18 mouse cellular contexts compared by ENCODE assay signal in genomic region chr9:56700866-56701265, GRCm38 (mm10).
A peak's percentile ranks its signal among the peaks of the same experiment; 100 is the strongest.
DNase-seq lines count a peak whose midpoint lies in the region; ATAC-seq lines count a peak whose summit lies in the region.
"Had no signal": no experiment of that assay in that cellular context is flagged by ENCODE, and none has a peak within 500 bp of the region (broad histone marks: within the 10 kb centered on the region; RNA-seq: fewer than 3 reads in every experiment).

No protein-coding gene starts in this region.

- no peak overlapping the region for H3K9ac ChIP-seq in hindbrain, embryonic 14.5 days
- H3K9ac ChIP-seq in hindbrain, embryonic 12.5 days = no peak overlapping the region
- no peak overlapping the region for H3K9ac ChIP-seq in forebrain, embryonic 14.5 days (ENCODE audit: low read length)
- no peak overlapping the region for H3K9ac ChIP-seq in limb, embryonic 11.5 days (ENCODE audit: low read length)
- H3K9ac ChIP-seq: embryonic facial prominence, embryonic 12.5 days; limb, embryonic 12.5 days; liver, embryonic 12.5 days; midbrain, embryonic 15.5 days had no signal

- H3K4me2 ChIP-seq in hindbrain, embryonic 14.5 days (replicated peaks) = no peak overlapping the region
- no peak overlapping the region for H3K4me2 ChIP-seq in hindbrain, embryonic 12.5 days (replicated peaks)
- no peak overlapping the region for H3K4me2 ChIP-seq in forebrain, embryonic 14.5 days (ENCODE audit: low read length)
- no peak overlapping the region for H3K4me2 ChIP-seq in limb, embryonic 11.5 days (ENCODE audit: low read depth, severe bottlenecking)
- H3K4me2 ChIP-seq: embryonic facial prominence, embryonic 12.5 days; limb, embryonic 12.5 days; liver, embryonic 12.5 days; midbrain, embryonic 15.5 days had no signal

- H3K4me3 ChIP-seq in hindbrain, embryonic 14.5 days (replicated peaks; ENCODE audit: low read length) = no peak overlapping the region
- H3K4me3 ChIP-seq in hindbrain, embryonic 12.5 days = no peak overlapping the region
- no peak overlapping the region for H3K4me3 ChIP-seq in forebrain, embryonic 14.5 days (ENCODE audit: low read depth, low read length)
- no peak overlapping the region for H3K4me3 ChIP-seq in limb, embryonic 11.5 days (ENCODE audit: low read depth, low read length)
- H3K4me3 ChIP-seq: embryonic facial prominence, embryonic 12.5 days; heart, embryonic 10.5 days; limb, embryonic 12.5 days; liver, embryonic 12.5 days; megakaryocyte, embryonic 14.5 days; midbrain, embryonic 15.5 days had no signal

- WGBS in hindbrain, embryonic 14.5 days = 55% methylated on average over 8 of the region's 8 CpGs
- WGBS in hindbrain, embryonic 12.5 days = 70% methylated on average over 8 of the region's 8 CpGs
- 17% methylated on average over 8 of the region's 8 CpGs for WGBS in forebrain, embryonic 14.5 days
- 49% methylated on average over 8 of the region's 8 CpGs for WGBS in limb, embryonic 11.5 days

- H3K4me1 ChIP-seq in hindbrain, embryonic 14.5 days (replicated peaks; ENCODE audit: control insufficient read depth, insufficient read depth, low read length) = peaks cover 11% of the 10 kb centered on the region; the same call in 1 of the 2 replicates
- H3K4me1 ChIP-seq in hindbrain, embryonic 12.5 days = peaks cover 6% of the 10 kb centered on the region; the same call in 1 of the 2 replicates
- H3K4me1 ChIP-seq in forebrain, embryonic 14.5 days (ENCODE audit: control insufficient read depth, insufficient read depth, low read length) = peaks cover 14% of the 10 kb centered on the region
- no peaks in the 10 kb centered on the region for H3K4me1 ChIP-seq in limb, embryonic 11.5 days (ENCODE audit: control insufficient read depth, insufficient read depth, low read length)
- H3K4me1 ChIP-seq: embryonic facial prominence, embryonic 12.5 days; heart, embryonic 10.5 days; liver, embryonic 12.5 days; megakaryocyte, embryonic 14.5 days had no signal

- DNase-seq in hindbrain, embryonic 14.5 days (ENCODE audit: low spot score) = no peak
- DNase-seq in brain, adult 2 months (ENCODE audit: low read depth, low spot score) = peak; percentile 46
- peak; percentile 61 for DNase-seq in forebrain, embryonic 14.5 days (ENCODE audit: low spot score)
- DNase-seq in limb, embryonic 11.5 days (ENCODE audit: low spot score) = peak; percentile 29
- no peak for DNase-seq in urinary bladder, adult 2 months (ENCODE audit: low spot score)
- DNase-seq in B cell, adult 2 months = no peak
- DNase-seq: cerebellum, adult 9-11 months; kidney, adult 11 months; lung, adult 2 months; thymus, postnatal 4 days had no signal

- peak overlapping the region; percentile 10; the same call in 1 of the 2 replicates for H3K27ac ChIP-seq in hindbrain, embryonic 14.5 days
- H3K27ac ChIP-seq in hindbrain, embryonic 12.5 days = no peak overlapping the region
- no peak overlapping the region for H3K27ac ChIP-seq in forebrain, embryonic 14.5 days (ENCODE audit: low read depth, low read length)
- H3K27ac ChIP-seq in limb, embryonic 11.5 days (replicated peaks; ENCODE audit: low read depth, low read length) = no peak overlapping the region
- H3K27ac ChIP-seq: embryonic facial prominence, embryonic 12.5 days; heart, embryonic 10.5 days; kidney, postnatal 0 days; limb, embryonic 12.5 days; liver, embryonic 12.5 days; midbrain, embryonic 15.5 days had no signal

- no peaks in the 10 kb centered on the region for H3K9me3 ChIP-seq in hindbrain, embryonic 14.5 days (ENCODE audit: control insufficient read depth, low read length)
- H3K9me3 ChIP-seq in hindbrain, embryonic 12.5 days (replicated peaks) = no peaks in the 10 kb centered on the region
- H3K9me3 ChIP-seq in forebrain, embryonic 14.5 days (replicated peaks; ENCODE audit: control insufficient read depth, low read length) = no peaks in the 10 kb centered on the region
- no peaks in the 10 kb centered on the region for H3K9me3 ChIP-seq in limb, embryonic 11.5 days (ENCODE audit: control insufficient read depth, low read length)
- H3K9me3 ChIP-seq: embryonic facial prominence, embryonic 12.5 days; heart, embryonic 10.5 days; limb, embryonic 12.5 days; liver, embryonic 12.5 days; midbrain, embryonic 15.5 days had no signal

- 0 out of 2 replicates have a peak, but pooled peaks have one; percentile 14 for ATAC-seq in hindbrain, embryonic 14.5 days (ENCODE audit: low FRiP score)
- no peak for ATAC-seq in hindbrain, embryonic 12.5 days (ENCODE audit: low FRiP score)
- peak; percentile 54 for ATAC-seq in forebrain, embryonic 14.5 days
- no peak for ATAC-seq in limb, embryonic 11.5 days (ENCODE audit: insufficient number of reproducible peaks, low FRiP score, low TSS enrichment, low read depth)
- ATAC-seq: liver, embryonic 12.5 days; midbrain, embryonic 15.5 days had no signal

- H3K36me3 ChIP-seq in hindbrain, embryonic 14.5 days (replicated peaks; ENCODE audit: control insufficient read depth, insufficient read depth) = no peaks in the 10 kb centered on the region
- H3K36me3 ChIP-seq in hindbrain, embryonic 12.5 days = no peaks in the 10 kb centered on the region
- no peaks in the 10 kb centered on the region for H3K36me3 ChIP-seq in forebrain, embryonic 14.5 days (ENCODE audit: control insufficient read depth, insufficient read depth, low read length)
- no peaks in the 10 kb centered on the region for H3K36me3 ChIP-seq in limb, embryonic 11.5 days (ENCODE audit: control insufficient read depth, insufficient read depth, low read length)
- H3K36me3 ChIP-seq: embryonic facial prominence, embryonic 12.5 days; heart, embryonic 10.5 days; limb, embryonic 12.5 days; liver, embryonic 12.5 days; midbrain, embryonic 15.5 days had no signal

- no peaks in the 10 kb centered on the region for H3K27me3 ChIP-seq in hindbrain, embryonic 14.5 days (ENCODE audit: control insufficient read depth, insufficient read depth, low read length)
- no peaks in the 10 kb centered on the region; the same call in 1 of the 2 replicates for H3K27me3 ChIP-seq in hindbrain, embryonic 12.5 days
- H3K27me3 ChIP-seq in forebrain, embryonic 14.5 days (replicated peaks; ENCODE audit: control insufficient read depth, insufficient read depth, low read length) = no peaks in the 10 kb centered on the region
- H3K27me3 ChIP-seq in limb, embryonic 11.5 days (ENCODE audit: control insufficient read depth, insufficient read depth, low read length) = no peaks in the 10 kb centered on the region
- H3K27me3 ChIP-seq: midbrain, embryonic 15.5 days had no signal

Comparison
In these comparisons a context has a peak if more than half of its experiments do, and no peak if none do; other contexts are left out.
1. ATAC-seq: peak in hindbrain, embryonic 14.5 days (single experiment) and forebrain, embryonic 14.5 days (single experiment); none in hindbrain, embryonic 12.5 days (single experiment) and limb, embryonic 11.5 days (single experiment).
2. DNase-seq: peak in brain, adult 2 months (single experiment), forebrain, embryonic 14.5 days (single experiment) and limb, embryonic 11.5 days (single experiment); none in hindbrain, embryonic 14.5 days (single experiment), urinary bladder, adult 2 months (single experiment) and B cell, adult 2 months (0 of 2).